Mouse (Mus musculus) small intestine, adult 2 months (tissue): ENCODE results near the gene Ces2c.

ENCODE experiments used
- CTCF ChIP-seq: fragments of 200-500 bp; IDR thresholded peaks from 2 replicates; pipeline ENCODE4 v1.5.1; 2012; ENCODE audit warnings: low read depth, mild to moderate bottlenecking, control low read depth, inconsistent platforms, low read length, moderate library complexity, mixed read lengths; ENCODE audit not compliant: insufficient replicate concordance, insufficient read length; ENCODE audit errors: extremely low read depth
- POLR2A ChIP-seq: fragments of 200-500 bp; IDR thresholded peaks from 2 replicates; pipeline ENCODE4 v1.6.1; 2012; ENCODE audit warnings: low read depth, mild to moderate bottlenecking, control low read depth, inconsistent platforms, low read length, moderate library complexity

DNA sequence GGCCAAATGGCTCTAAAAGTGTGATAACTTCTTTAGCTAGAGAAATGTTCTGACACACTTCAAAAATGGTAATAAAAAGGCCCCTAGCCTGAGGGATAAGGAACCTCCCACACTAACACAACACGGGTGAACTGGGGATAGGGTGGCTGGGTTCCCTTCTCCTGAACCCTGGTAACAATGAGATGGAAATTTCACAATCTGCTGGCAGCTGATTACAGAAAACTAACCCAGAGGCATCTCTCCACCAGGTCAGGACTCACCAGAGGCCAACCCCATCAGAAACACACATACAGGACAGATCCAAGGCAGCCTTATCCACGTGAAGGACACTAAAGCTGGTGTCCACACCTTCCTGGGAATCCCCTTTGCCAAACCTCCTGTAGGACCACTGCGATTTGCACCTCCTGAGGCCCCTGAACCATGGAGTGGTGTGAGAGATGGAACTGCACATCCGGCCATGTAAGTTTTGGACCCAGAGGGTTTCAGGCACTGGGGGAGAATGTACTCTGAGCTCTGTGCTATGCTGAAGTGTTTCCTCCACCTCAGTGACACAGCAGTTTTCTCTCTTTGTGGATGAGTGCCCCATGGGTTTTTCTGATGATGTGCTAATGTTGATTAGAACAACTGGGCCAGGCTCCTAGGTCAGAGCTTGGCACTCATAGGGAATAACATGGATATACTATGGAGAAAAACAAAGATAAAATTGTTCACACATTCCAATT, 1.0 kb downstream of the Ces2c start:
- TF ChIP-seq CTCF (no peak), POLR2A (no peak)
